Mouse (Mus musculus) stomach, postnatal 0 days (tissue): ENCODE data around the gene Ccndbp1. TPM values are rescaled to one million over a fixed set of nuclear protein-coding genes. Genes with fewer than 3 reads are reported as not detected.

ENCODE experiments used
- ATAC-seq: fragments of 200-750 bp; cut with Nextera tagmentation; 2 replicates; pipeline ENCODE4 v1.8.0; 2017; ENCODE audit not compliant: low FRiP score, low TSS enrichment
- DNase-seq: peaks from one replicate; pipeline ENCODE4 v3.0.0-alpha.2; 2016; ENCODE audit warnings: low spot score
- H3K27ac ChIP-seq: fragments of 300-500 bp; sonication (generic); replicated peaks from 2 replicates; pipeline ENCODE4 v1.5.1; 2014; ENCODE audit warnings: mild to moderate bottlenecking, control low read depth
- H3K27me3 ChIP-seq: fragments of 300-500 bp; sonication (generic); 2 replicates; pipeline ENCODE4 v1.6.1; 2014; ENCODE audit warnings: low read length; ENCODE audit not compliant: control insufficient read depth, insufficient read depth
- H3K36me3 ChIP-seq: fragments of 300-500 bp; sonication (generic); 2 replicates; pipeline ENCODE4 v1.6.1; 2014; ENCODE audit warnings: low read length, mixed read lengths; ENCODE audit not compliant: control insufficient read depth, insufficient read depth
- H3K4me1 ChIP-seq: fragments of 300-500 bp; sonication (generic); replicated peaks from 2 replicates; pipeline ENCODE4 v1.6.1; 2014; ENCODE audit warnings: antibody characterized with exemption; ENCODE audit not compliant: control insufficient read depth, insufficient read depth
- H3K4me2 ChIP-seq: fragments of 300-500 bp; sonication (generic); replicated peaks from 2 replicates; pipeline ENCODE4 v1.6.1; 2014; ENCODE audit warnings: low read depth, mild to moderate bottlenecking, control low read depth, moderate library complexity
- H3K4me3 ChIP-seq: fragments of 300-500 bp; sonication (generic); 2 replicates; pipeline ENCODE4 v1.5.1; 2014; ENCODE audit warnings: low read depth, low read length, control low read depth
- H3K9ac ChIP-seq: fragments of 300-500 bp; sonication (generic); 2 replicates; pipeline ENCODE4 v1.6.1; 2014; ENCODE audit warnings: mild to moderate bottlenecking, low read length, control low read depth, mixed read lengths
- H3K9me3 ChIP-seq: fragments of 300-500 bp; sonication (generic); 2 replicates; pipeline ENCODE4 v1.6.1; 2016; ENCODE audit warnings: low read length; ENCODE audit not compliant: control insufficient read depth
- CTCF ChIP-seq: IDR thresholded peaks from 2 replicates; pipeline ENCODE4 v1.5.1; 2016; ENCODE audit warnings: antibody characterized with exemption, low read depth, mild to moderate bottlenecking, moderate library complexity
- EP300 ChIP-seq: optimal IDR thresholded peaks from 2 replicates; pipeline ENCODE3; 2016; ENCODE audit warnings: antibody characterized with exemption
- WGBS: fragments of 180-500 bp; shearing (Covaris S2); extraction: QIAGEN DNeasy Blood & Tissue Kit; methylation state at CpG from one replicate; pipeline ENCODE4 v1.1.7; 2014; 5-methylcytosine and 5-hydroxymethylcytosine counted together
- microRNA-seq: library from miRNA; unstranded; fragments of <30 nt; microRNA quantifications from one replicate; pipeline ENCODE4, GENCODE M21; 2016
- polyA plus RNA-seq: library from polyadenylated mRNA; unstranded; fragments of >200 nt; fragmentation: Nextera tagmentation; extraction: Ambion mirVana; gene quantifications from 2 replicates; pipeline ENCODE4 v1.2.1, GENCODE M21; 2015

The Ccndbp1 gene
- polyA plus RNA-seq, 1 experiment from 2014 or later, result 31.1 TPM

DNA sequence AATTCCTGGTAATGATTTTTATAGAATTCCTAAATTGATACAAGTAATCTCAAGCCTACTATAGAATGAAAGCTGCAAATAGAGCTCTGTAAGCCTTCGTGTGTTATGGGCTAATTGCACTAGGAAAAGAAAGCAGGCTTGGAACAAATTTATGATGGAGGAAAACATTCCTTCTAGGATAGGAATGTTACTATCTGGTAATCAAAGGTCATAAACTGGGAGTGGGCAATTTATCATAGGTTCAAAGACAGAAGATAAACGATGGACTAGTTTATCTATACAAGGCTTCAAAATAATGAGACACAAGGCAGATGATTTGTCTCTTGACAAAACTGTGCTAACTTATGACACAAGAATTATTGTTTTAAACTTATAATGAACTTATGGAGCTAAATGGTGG lies 53.1 kb downstream of the Ccndbp1 start:
- Histone ChIP-seq H3K9me3 (no peaks in the 10 kb centered on the region), H3K36me3 (no peaks in the 10 kb centered on the region), H3K4me1 (no peaks in the 10 kb centered on the region), H3K4me3 (no peak overlapping the region), H3K27me3 (no peaks in the 10 kb centered on the region), H3K4me2 (no peak overlapping the region), H3K27ac (no peak overlapping the region), H3K9ac (no peak overlapping the region)
- WGBS, result 53% methylated on average over 2 of the region's 2 CpGs
- no peak for DNase-seq
- TF ChIP-seq EP300 (no peak), CTCF (no peak)
- ATAC-seq, result no peak

Small RNAs within 50 kb of the gene (microRNA-seq; reads per million reads assigned to microRNA genes)
- not detected for gene Gm44325

Other genes starting within 250 kb of the Ccndbp1 start
- gene Cdan1, start 158.3 kb upstream of the Ccndbp1 start, polyA plus RNA-seq, result 2.4 and 2.5 TPM in 2 replicates
- 0.95 and 1.2 TPM in 2 replicates for gene Ttbk2, start 157.8 kb upstream of the Ccndbp1 start, polyA plus RNA-seq
- 8.5 and 8.9 TPM in 2 replicates for gene Ubr1, start 37.7 kb upstream of the Ccndbp1 start, polyA plus RNA-seq
- 9.9 and 10.7 TPM in 2 replicates for gene Tmem62, start 31.4 kb upstream of the Ccndbp1 start, polyA plus RNA-seq
- 0.22 and 0.23 TPM in 2 replicates for gene Epb42, start 28.7 kb downstream of the Ccndbp1 start, polyA plus RNA-seq
- gene Tgm5, start 77.4 kb downstream of the Ccndbp1 start, polyA plus RNA-seq, result 1.8 and 2.7 TPM in 2 replicates
- not detected in 2 replicates for gene Tgm7, start 101.4 kb downstream of the Ccndbp1 start, polyA plus RNA-seq
- gene Adal, start 132.0 kb downstream of the Ccndbp1 start, polyA plus RNA-seq, result 9.6 and 9.7 TPM in 2 replicates
- 12.6 and 14.9 TPM in 2 replicates for gene Lcmt2, start 132.2 kb downstream of the Ccndbp1 start, polyA plus RNA-seq
- gene Tubgcp4, start 162.3 kb downstream of the Ccndbp1 start, polyA plus RNA-seq, result 14.2 and 15.4 TPM in 2 replicates
- 5.5 and 5.8 TPM in 2 replicates for gene Zscan29, start 162.7 kb downstream of the Ccndbp1 start, polyA plus RNA-seq